ENCODE assay signal across 8 mouse cellular contexts in the genomic region with DNA sequence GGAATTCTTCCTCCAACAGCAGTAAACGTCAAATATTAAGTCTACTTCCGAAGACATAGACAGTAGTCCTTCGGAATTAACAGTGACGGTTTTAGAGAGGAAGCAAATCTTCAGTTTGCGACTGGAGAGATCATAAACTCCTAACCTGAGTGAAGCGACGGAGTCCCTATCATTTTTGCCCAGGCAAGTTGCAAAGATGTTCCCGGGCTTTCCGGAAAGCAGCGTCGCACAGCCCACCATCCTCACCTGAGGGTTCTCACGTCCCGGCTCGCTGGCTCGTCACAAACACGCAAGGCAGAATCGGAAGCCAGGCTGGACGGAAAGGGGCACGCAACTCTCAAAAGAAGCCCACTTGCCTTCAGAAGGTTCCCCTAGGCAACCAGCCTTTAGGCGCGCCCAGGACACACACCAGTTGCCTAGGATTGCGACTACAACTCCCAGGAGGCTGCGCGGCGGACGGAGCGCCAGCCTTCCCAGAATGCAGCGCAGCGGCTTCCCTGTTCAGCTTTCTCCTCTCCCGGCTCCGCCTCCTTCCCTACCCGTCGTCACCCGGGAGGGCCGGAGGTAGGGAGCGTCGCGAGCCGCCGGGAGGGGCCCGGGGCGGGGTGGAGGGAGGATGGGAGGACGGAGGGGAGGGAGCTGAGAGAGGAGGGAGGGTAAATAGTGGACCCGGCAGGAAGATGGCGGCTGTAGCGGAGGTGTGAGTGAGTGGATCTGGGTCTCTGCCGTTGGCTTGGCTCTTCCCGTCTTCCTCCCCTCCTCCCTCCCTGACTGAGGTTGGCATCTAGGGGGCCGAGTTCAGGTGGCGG. TPM values are rescaled to one million over a fixed set of nuclear protein-coding genes. Genes with fewer than 3 reads are reported as not detected.
DNase-seq lines count a peak whose midpoint lies in the region; ATAC-seq and TF ChIP-seq lines count a peak whose summit lies in the region.

A gene (minus strand): TSS at position 499 of the 809 bp plus-strand sequence.
A gene (plus strand): TSS at position 538 of the 809 bp plus-strand sequence.

- under 1% methylated on average over 49 of the region's 50 CpGs for WGBS in forebrain, embryonic 11.5 days
- under 1% methylated on average over 46 of the region's 50 CpGs for WGBS in heart, embryonic 16.5 days
- under 1% methylated on average over 42 of the region's 50 CpGs for WGBS in liver, embryonic 15.5 days (ENCODE audit: insufficient replicate concordance)
- 1% methylated on average over 50 of the region's 50 CpGs for WGBS in neural tube, embryonic 12.5 days

- no peak for TF ChIP-seq EP300 in CH12.LX (IDR thresholded peaks at IDR 0.05; ENCODE audit: low read length)

- peak within 1 kb of the TSS; percentile 72 for H3K27ac ChIP-seq in CH12.LX (ENCODE audit: insufficient read depth, low read depth)
- H3K27ac ChIP-seq in forebrain, embryonic 11.5 days (ENCODE audit: low read depth, low read length), result peak within 1 kb of the TSS; percentile 78; the same call in 1 of the 2 replicates
- H3K27ac ChIP-seq in heart, embryonic 16.5 days (ENCODE audit: low read length), result peak within 1 kb of the TSS; percentile 95
- H3K27ac ChIP-seq in liver, embryonic 15.5 days (replicated peaks), result peak within 1 kb of the TSS; percentile 91
- peak within 1 kb of the TSS; percentile 81 for H3K27ac ChIP-seq in neural tube, embryonic 12.5 days

- 0 out of 4 replicates have a peak, but pooled peaks cover 0 to 3% of the 10 kb centered on the region in 2 experiments for H3K4me1 ChIP-seq in CH12.LX (ENCODE audit: control insufficient read depth in 1 of 2, insufficient read depth in 2 of 2)
- H3K4me1 ChIP-seq in forebrain, embryonic 11.5 days (replicated peaks; ENCODE audit: control insufficient read depth, insufficient read depth, low read length), result no peaks in the 10 kb centered on the region
- peaks cover 6% of the 10 kb centered on the region for H3K4me1 ChIP-seq in heart, embryonic 16.5 days (ENCODE audit: control insufficient read depth, insufficient read depth, low read length)
- H3K4me1 ChIP-seq in liver, embryonic 15.5 days (replicated peaks), result peaks cover 34% of the 10 kb centered on the region
- peaks cover 7% of the 10 kb centered on the region; the same call in 1 of the 2 replicates for H3K4me1 ChIP-seq in neural tube, embryonic 12.5 days

- H3K79me2 ChIP-seq in CH12.LX (replicated peaks; ENCODE audit: control insufficient read depth, extremely low read depth, insufficient read depth, poor library complexity, severe bottlenecking), result peaks cover 32% of the 10 kb centered on the region

- in situ Hi-C loops in CH12.LX (cut with MboI; ENCODE audit: low pct_ligation_motif_present, low pct_unique_long_range_greater_than_20kb, low sequenced_read_pairs), result no loop called here

- H3K27me3 ChIP-seq in CH12.LX (replicated peaks), result no peaks in the 10 kb centered on the region
- H3K27me3 ChIP-seq in forebrain, embryonic 11.5 days (ENCODE audit: control insufficient read depth, insufficient read depth, low read length), result no peaks in the 10 kb centered on the region
- H3K27me3 ChIP-seq in heart, embryonic 16.5 days (ENCODE audit: control insufficient read depth, insufficient read depth, low read length), result no peaks in the 10 kb centered on the region
- no peaks in the 10 kb centered on the region for H3K27me3 ChIP-seq in liver, embryonic 15.5 days
- no peaks in the 10 kb centered on the region for H3K27me3 ChIP-seq in neural tube, embryonic 12.5 days (replicated peaks)

- TF ChIP-seq RAD21 in CH12.LX (IDR thresholded peaks at IDR 0.05; ENCODE audit: low read depth, low read length), result no peak

- peak within 1 kb of the TSS; percentile 93 to 95 (median 95) for H3K4me3 ChIP-seq in CH12.LX (replicated peaks in 1 of 3; ENCODE audit: low read depth in 2 of 3, low read length in 2 of 3, poor library complexity in 1 of 3)
- H3K4me3 ChIP-seq in forebrain, embryonic 11.5 days (ENCODE audit: low read depth, low read length), result peak within 1 kb of the TSS; percentile 76
- peak within 1 kb of the TSS; percentile 85 for H3K4me3 ChIP-seq in heart, embryonic 16.5 days (ENCODE audit: low read length)
- peak within 1 kb of the TSS; percentile 87 for H3K4me3 ChIP-seq in liver, embryonic 15.5 days (replicated peaks)
- H3K4me3 ChIP-seq in neural tube, embryonic 12.5 days, result peak within 1 kb of the TSS; percentile 95

- DNase-seq in CH12.LX (ENCODE audit: extremely low read depth), result peak; percentile 96
- DNase-seq in c-Kit-positive CD71-positive TER-119-negative erythroid progenitor cells, embryonic 14.5 days (ENCODE audit: low read depth), result peak; percentile 97
- peak; percentile 98 for DNase-seq in forebrain, embryonic 11.5 days (ENCODE audit: low spot score)
- peak; percentile 98 for DNase-seq in kidney, postnatal 36 days
- DNase-seq in telencephalon, adult 2 months (ENCODE audit: low read depth, low spot score), result peak; percentile 95

- no peak for TF ChIP-seq CTCF in CH12.LX (conservative IDR thresholded peaks at IDR 0.05 in 1 of 2, IDR thresholded peaks at IDR 0.05 in 1 of 2; ENCODE audit: low read depth in 2 of 2, low read length in 2 of 2)

- peak; percentile 99 for ATAC-seq in forebrain, embryonic 11.5 days (replicated peaks; ENCODE audit: low FRiP score)
- ATAC-seq in heart, embryonic 16.5 days (replicated peaks; ENCODE audit: extremely low read depth, insufficient read depth, low FRiP score), result peak; percentile 99
- peak; percentile 99 for ATAC-seq in liver, embryonic 15.5 days (ENCODE audit: insufficient read depth)
- peak; percentile 98 for ATAC-seq in neural tube, embryonic 12.5 days (ENCODE audit: low FRiP score, low read depth)

- peak within 1 kb of the TSS; percentile 84 for H3K4me2 ChIP-seq in CH12.LX (ENCODE audit: insufficient read depth, low read depth, poor library complexity, severe bottlenecking)
- peak within 1 kb of the TSS; percentile 72 for H3K4me2 ChIP-seq in forebrain, embryonic 11.5 days (ENCODE audit: low read depth, low read length, severe bottlenecking)
- H3K4me2 ChIP-seq in heart, embryonic 16.5 days (ENCODE audit: low read depth, low read length), result peak within 1 kb of the TSS; percentile 66
- peak within 1 kb of the TSS; percentile 76 for H3K4me2 ChIP-seq in liver, embryonic 15.5 days
- peak within 1 kb of the TSS; percentile 71 for H3K4me2 ChIP-seq in neural tube, embryonic 12.5 days (replicated peaks)

- peaks cover 0 to 3% of the 10 kb centered on the region in 2 experiments for H3K36me3 ChIP-seq in CH12.LX (replicated peaks in 1 of 2; ENCODE audit: control insufficient read depth in 1 of 2, insufficient read depth in 1 of 2, low read length in 1 of 2)
- H3K36me3 ChIP-seq in forebrain, embryonic 11.5 days (ENCODE audit: control insufficient read depth, insufficient read depth, low read length), result no peaks in the 10 kb centered on the region
- H3K36me3 ChIP-seq in heart, embryonic 16.5 days (ENCODE audit: control insufficient read depth, insufficient read depth), result no peaks in the 10 kb centered on the region
- no peaks in the 10 kb centered on the region for H3K36me3 ChIP-seq in liver, embryonic 15.5 days (replicated peaks)
- no peaks in the 10 kb centered on the region for H3K36me3 ChIP-seq in neural tube, embryonic 12.5 days

- H3K9ac ChIP-seq in CH12.LX (ENCODE audit: insufficient read depth, low read depth), result peak within 1 kb of the TSS; percentile 88
- peak within 1 kb of the TSS; percentile 91 for H3K9ac ChIP-seq in forebrain, embryonic 11.5 days (ENCODE audit: low read length)
- H3K9ac ChIP-seq in heart, embryonic 16.5 days (ENCODE audit: low read length), result peak within 1 kb of the TSS; percentile 94
- peak within 1 kb of the TSS; percentile 94 for H3K9ac ChIP-seq in liver, embryonic 15.5 days
- peak within 1 kb of the TSS; percentile 90 for H3K9ac ChIP-seq in neural tube, embryonic 12.5 days

- H3K9me3 ChIP-seq in CH12.LX (replicated peaks; ENCODE audit: low read length), result no peaks in the 10 kb centered on the region
- H3K9me3 ChIP-seq in forebrain, embryonic 11.5 days (ENCODE audit: control insufficient read depth, low read length), result no peaks in the 10 kb centered on the region
- no peaks in the 10 kb centered on the region for H3K9me3 ChIP-seq in heart, embryonic 16.5 days (replicated peaks; ENCODE audit: control insufficient read depth, low read length)
- H3K9me3 ChIP-seq in liver, embryonic 15.5 days (replicated peaks), result no peaks in the 10 kb centered on the region
- no peaks in the 10 kb centered on the region for H3K9me3 ChIP-seq in neural tube, embryonic 12.5 days

- dilution Hi-C loops in CH12.LX (cut with MboI; ENCODE audit: extremely low pct_ligation_motif_present, extremely low pct_unique_long_range_greater_than_20kb, low sequenced_read_pairs), result no loop called here

- peak; percentile 90 for TF ChIP-seq POLR2A in CH12.LX (IDR thresholded peaks at IDR 0.05; ENCODE audit: low read depth, low read length)

TF ChIP-seq in CH12.LX, 34 proteins besides CTCF, POLR2A, EP300 and RAD21 (continues in another document):
- TF ChIP-seq POLR2AphosphoS2 (IDR thresholded peaks at IDR 0.05; ENCODE audit: low read depth, low read length) (0 out of 2 replicates have a peak, but pooled peaks have one; percentile 78), KAT2A (IDR thresholded peaks at IDR 0.05; ENCODE audit: insufficient replicate concordance, low read length) (peak; percentile 94; the same call in 1 of the 2 replicates), MXI1 (IDR thresholded peaks at IDR 0.05; ENCODE audit: low read depth, low read length) (peak; percentile 49), MAZ (IDR thresholded peaks at IDR 0.05; ENCODE audit: low read depth, low read length) (peak; percentile 96), NRF1 (IDR thresholded peaks at IDR 0.05; ENCODE audit: low read depth, low read length) (peak; percentile 69), MEF2A (IDR thresholded peaks at IDR 0.05; ENCODE audit: borderline replicate concordance, low read depth, low read length) (0 out of 2 replicates have a peak, but pooled peaks have one; percentile 13)

RNA-seq across cellular contexts. Expression of the first gene that starts in this region (rescaled TPM):
- 12.9 and 13.3 TPM in 2 replicates for total RNA-seq in CH12.LX (2012; rRNA removed)
- 10.4 and 12.7 TPM in 2 replicates for total RNA-seq in CH12.LX (2014; rRNA removed)
- polyA plus RNA-seq in CH12.LX (2012; ENCODE audit: insufficient read length, low read depth), result 9.2 and 10.5 TPM in 2 replicates
- polyA plus RNA-seq in forebrain, embryonic 11.5 days (2014; fragmentation: Nextera tagmentation; extraction: Ambion mirVana), result 9.6 and 10.4 TPM in 2 replicates
- 6.5 and 7.3 TPM in 2 replicates for polyA plus RNA-seq in heart, embryonic 16.5 days (2015; fragmentation: Nextera tagmentation; extraction: Ambion mirVana)
- polyA plus RNA-seq in liver, embryonic 15.5 days (2015; fragmentation: Nextera tagmentation; extraction: Ambion mirVana), result 3.5 and 3.6 TPM in 2 replicates
- polyA plus RNA-seq in neural tube, embryonic 12.5 days (2016; fragmentation: Nextera tagmentation; extraction: Ambion mirVana), result 6.1 and 7.7 TPM in 2 replicates

RNA-seq across cellular contexts. Expression of the second gene that starts in this region (rescaled TPM):
- total RNA-seq in CH12.LX (2012; rRNA removed), result 7.0 and 9.6 TPM in 2 replicates
- 11.9 and 15.9 TPM in 2 replicates for total RNA-seq in CH12.LX (2014; rRNA removed)
- 10.8 and 14.8 TPM in 2 replicates for polyA plus RNA-seq in CH12.LX (2012; ENCODE audit: insufficient read length, low read depth)
- polyA plus RNA-seq in forebrain, embryonic 11.5 days (2014; fragmentation: Nextera tagmentation; extraction: Ambion mirVana), result 6.1 and 8.0 TPM in 2 replicates
- 8.7 and 9.1 TPM in 2 replicates for polyA plus RNA-seq in heart, embryonic 16.5 days (2015; fragmentation: Nextera tagmentation; extraction: Ambion mirVana)
- polyA plus RNA-seq in liver, embryonic 15.5 days (2015; fragmentation: Nextera tagmentation; extraction: Ambion mirVana), result 5.5 and 5.8 TPM in 2 replicates
- 9.3 and 9.4 TPM in 2 replicates for polyA plus RNA-seq in neural tube, embryonic 12.5 days (2016; fragmentation: Nextera tagmentation; extraction: Ambion mirVana)

Comparison
In these comparisons a context has a peak if more than half of its experiments do, and no peak if none do; other contexts are left out.
1. Peak in every context shown above with its lines: DNase-seq, ATAC-seq, H3K4me3 ChIP-seq and H3K27ac ChIP-seq.